Mouse (Mus musculus): ENCODE data around the gene Vars.

GRCm38 (mm10) chr17:35020551-35020950 lies 19.8 kb downstream of the Vars start:
- TF ChIP-seq POLR2A (IDR thresholded peaks at IDR 0.05; ENCODE audit: low read depth, low read length) (no peak), CTCF (IDR thresholded peaks at IDR 0.05; ENCODE audit: extremely low read depth, insufficient read length, insufficient replicate concordance, low read depth, low read length) (no peak)

Data from small intestine, adult 2 months (tissue).